Mouse (Mus musculus): ENCODE data around the gene Elmod3. TPM values are rescaled to one million over a fixed set of nuclear protein-coding genes. Genes with fewer than 3 reads are reported as not detected.

Elmod3 gene
- total RNA-seq, 1 experiment = 4.3 TPM

GRCm38 (mm10) chr6:72547862-72548261 lies 50.4 kb downstream of the Elmod3 start:
- Histone ChIP-seq H3K9me3 (ENCODE audit: control insufficient read depth, insufficient read depth, low read depth, low read length) (no peaks in the 10 kb centered on the region), H3K36me3 (ENCODE audit: control insufficient read depth, insufficient read depth, low read length, poor library complexity, severe bottlenecking) (no peaks in the 10 kb centered on the region), H3K4me3 (ENCODE audit: insufficient read depth in 1 of 2, low read depth in 1 of 2, low read length in 2 of 2, poor library complexity in 1 of 2, severe bottlenecking in 1 of 2) (no peak overlapping the region), H3K4me1 (ENCODE audit: control insufficient read depth in 2 of 2, insufficient read depth in 2 of 2, low read length in 2 of 2, poor library complexity in 1 of 2) (peaks cover 2 to 8% of the 10 kb centered on the region in 2 experiments; a peak in 1 of 4 replicates), H3K27ac (ENCODE audit: insufficient read depth, low read depth, low read length, poor library complexity, severe bottlenecking) (no peak overlapping the region), H3K9ac (ENCODE audit: insufficient read depth, low read depth, low read length, poor library complexity, severe bottlenecking) (no peak overlapping the region)
- in situ Hi-C loops (cut with MboI; ENCODE audit: low sequenced_read_pairs in 2 of 2, unreplicated experiment in 2 of 2) = loop anchor here in 1 of 2 experiments (10.0 kb wide), 1 partner anchor 287 kb away; no protein-coding TSS in a partner anchor
- DNase-seq (ENCODE audit: low read depth, low spot score) = no peak
- TF ChIP-seq CHD2 (IDR thresholded peaks at IDR 0.05; ENCODE audit: low read depth, low read length) = no peak
- no peak for TF ChIP-seq MAFK (IDR thresholded peaks at IDR 0.05; ENCODE audit: insufficient read depth, low read depth, low read length)
- no peak for TF ChIP-seq ZC3H11A (IDR thresholded peaks at IDR 0.05; ENCODE audit: borderline replicate concordance, low read depth, low read length)
- TF ChIP-seq ZNF384 (IDR thresholded peaks at IDR 0.05; ENCODE audit: low read depth, low read length) = no peak
- TF ChIP-seq HCFC1 (IDR thresholded peaks at IDR 0.05; ENCODE audit: borderline replicate concordance, insufficient read depth, low read length) = no peak

- H3K9ac ChIP-seq (ENCODE audit: insufficient read depth, low read depth, low read length, poor library complexity, severe bottlenecking) = no peak overlapping the region
- no peak for DNase-seq (ENCODE audit: low read depth, low spot score)
- TF ChIP-seq HCFC1 (IDR thresholded peaks at IDR 0.05; ENCODE audit: borderline replicate concordance, insufficient read depth, low read length) = no peak
- TF ChIP-seq MAFK (IDR thresholded peaks at IDR 0.05; ENCODE audit: insufficient read depth, low read depth, low read length) = no peak
- no peak; the same call in 1 of the 2 replicates for TF ChIP-seq ZC3H11A (IDR thresholded peaks at IDR 0.05; ENCODE audit: borderline replicate concordance, low read depth, low read length)
- no peak for TF ChIP-seq ZNF384 (IDR thresholded peaks at IDR 0.05; ENCODE audit: low read depth, low read length)
- no peak for TF ChIP-seq CHD2 (IDR thresholded peaks at IDR 0.05; ENCODE audit: low read depth, low read length)
- no peaks in the 10 kb centered on the region for H3K36me3 ChIP-seq (ENCODE audit: control insufficient read depth, insufficient read depth, low read length, poor library complexity, severe bottlenecking)
- no peak overlapping the region for H3K4me3 ChIP-seq (ENCODE audit: insufficient read depth in 1 of 2, low read depth in 1 of 2, low read length in 2 of 2, poor library complexity in 1 of 2, severe bottlenecking in 1 of 2)
- H3K9me3 ChIP-seq (ENCODE audit: control insufficient read depth, insufficient read depth, low read depth, low read length) = no peaks in the 10 kb centered on the region
- peaks cover 0 to 8% of the 10 kb centered on the region in 2 experiments; a peak in 1 of 4 replicates for H3K4me1 ChIP-seq (ENCODE audit: control insufficient read depth in 2 of 2, insufficient read depth in 2 of 2, low read length in 2 of 2, poor library complexity in 1 of 2)
- in situ Hi-C loops (cut with MboI; ENCODE audit: low sequenced_read_pairs in 2 of 2, unreplicated experiment in 2 of 2) = loop anchor here in 1 of 2 experiments (10.0 kb wide), 1 partner anchor 288 kb away; no protein-coding TSS in a partner anchor
- no peak overlapping the region for H3K27ac ChIP-seq (ENCODE audit: insufficient read depth, low read depth, low read length, poor library complexity, severe bottlenecking)
These were observed 51.1 kb downstream of the Elmod3 start for GRCm38 (mm10) chr6:72547121-72547520.

DNA sequence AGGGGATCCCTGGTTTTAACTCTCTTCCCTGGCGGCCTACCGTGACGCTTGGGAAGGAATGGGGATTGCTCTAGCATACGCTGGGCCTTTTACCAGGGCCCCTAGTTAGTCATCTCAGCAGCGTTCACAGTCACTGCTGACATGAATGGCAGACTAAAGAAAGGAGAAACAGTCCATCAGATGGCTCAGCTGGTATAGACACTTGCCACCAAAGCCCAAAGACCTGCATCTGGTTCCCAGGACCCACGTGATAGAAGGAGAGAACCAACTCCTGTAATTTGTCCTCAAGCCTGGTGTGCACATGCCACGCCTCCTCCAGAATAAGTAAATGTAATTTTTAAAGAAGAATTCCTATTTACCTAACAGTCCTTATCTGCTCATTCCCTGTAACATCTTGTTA lies 52.8 kb downstream of the Elmod3 start:
- in situ Hi-C loops (cut with MboI; ENCODE audit: low sequenced_read_pairs in 2 of 2, unreplicated experiment in 2 of 2) = loop anchor here in 1 of 2 experiments (10.0 kb wide), 1 partner anchor 289 kb away; no protein-coding TSS in a partner anchor

DNA sequence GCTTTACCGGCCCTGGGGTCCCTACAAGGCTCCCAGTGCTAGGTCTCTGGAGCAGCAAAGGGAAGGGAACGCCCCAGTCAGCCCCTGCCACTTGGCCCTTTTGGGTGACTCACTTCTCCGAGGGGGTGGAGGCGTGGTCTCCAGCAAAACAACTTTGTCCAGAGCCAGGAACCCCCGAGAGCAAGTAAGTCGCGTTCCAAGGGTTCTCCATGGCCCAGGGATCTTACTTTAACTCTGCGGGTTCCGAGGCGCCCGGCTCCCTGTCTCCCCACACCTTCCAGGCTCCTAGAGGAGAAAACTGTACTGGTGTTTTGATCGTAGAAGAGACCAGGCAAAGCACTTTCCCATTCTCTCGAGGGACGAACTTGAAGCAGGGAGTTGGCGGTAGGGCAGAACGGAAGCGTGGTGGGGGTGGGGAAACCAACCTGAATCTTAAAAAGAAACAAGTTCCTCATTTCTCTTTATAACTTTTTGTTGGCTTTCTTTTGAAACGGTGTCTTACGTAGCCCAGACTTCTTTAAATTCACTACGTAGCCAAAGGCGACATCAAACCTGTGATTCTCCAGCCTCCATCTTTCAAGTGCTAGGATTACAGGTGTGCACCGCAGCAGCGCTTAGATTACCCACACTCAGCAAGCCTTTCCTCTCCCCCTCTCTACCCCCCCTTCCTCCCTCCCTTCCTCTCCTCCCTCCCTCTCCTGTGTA lies 53.8 kb downstream of the Elmod3 start, which contains the start of gene Capg:
Gene Capg, plus strand, starts transcription at position 109 of the 705 bp plus-strand sequence.
- DNase-seq (ENCODE audit: low read depth, low spot score) = no peak
- Histone ChIP-seq H3K4me3 (ENCODE audit: insufficient read depth in 1 of 2, low read depth in 1 of 2, low read length in 2 of 2, poor library complexity in 1 of 2, severe bottlenecking in 1 of 2) (peak within 1 kb of the TSS; percentile 53 to 62), H3K9me3 (ENCODE audit: control insufficient read depth, insufficient read depth, low read depth, low read length) (no peaks in the 10 kb centered on the region), H3K4me1 (ENCODE audit: control insufficient read depth in 2 of 2, insufficient read depth in 2 of 2, low read length in 2 of 2, poor library complexity in 1 of 2) (peaks cover 0 to 3% of the 10 kb centered on the region in 2 experiments; a peak in 1 of 4 replicates), H3K36me3 (ENCODE audit: control insufficient read depth, insufficient read depth, low read length, poor library complexity, severe bottlenecking) (no peaks in the 10 kb centered on the region), H3K9ac (ENCODE audit: insufficient read depth, low read depth, low read length, poor library complexity, severe bottlenecking) (peak within 1 kb of the TSS; percentile 53), H3K27ac (ENCODE audit: insufficient read depth, low read depth, low read length, poor library complexity, severe bottlenecking) (no peak within 1 kb of the TSS)
- TF ChIP-seq ZNF384 (IDR thresholded peaks at IDR 0.05; ENCODE audit: low read depth, low read length) (no peak), ZC3H11A (IDR thresholded peaks at IDR 0.05; ENCODE audit: borderline replicate concordance, low read depth, low read length) (no peak), CHD2 (IDR thresholded peaks at IDR 0.05; ENCODE audit: low read depth, low read length) (no peak), HCFC1 (IDR thresholded peaks at IDR 0.05; ENCODE audit: borderline replicate concordance, insufficient read depth, low read length) (no peak), MAFK (IDR thresholded peaks at IDR 0.05; ENCODE audit: insufficient read depth, low read depth, low read length) (no peak)
- in situ Hi-C loops (cut with MboI; ENCODE audit: low sequenced_read_pairs in 2 of 2, unreplicated experiment in 2 of 2) = loop anchor here in 1 of 2 experiments (10.0 kb wide), 1 partner anchor 290 kb away; no protein-coding TSS in a partner anchor

More for the DNA sequence above, 52.8 kb downstream of the Elmod3 start:
- Histone ChIP-seq H3K9me3 (ENCODE audit: control insufficient read depth, insufficient read depth, low read depth, low read length) (no peaks in the 10 kb centered on the region), H3K4me3 (ENCODE audit: insufficient read depth in 1 of 2, low read depth in 1 of 2, low read length in 2 of 2, poor library complexity in 1 of 2, severe bottlenecking in 1 of 2) (no peak overlapping the region), H3K4me1 (ENCODE audit: control insufficient read depth in 2 of 2, insufficient read depth in 2 of 2, low read length in 2 of 2, poor library complexity in 1 of 2) (peaks cover 0 to 6% of the 10 kb centered on the region in 2 experiments; a peak in 1 of 4 replicates), H3K27ac (ENCODE audit: insufficient read depth, low read depth, low read length, poor library complexity, severe bottlenecking) (no peak overlapping the region), H3K36me3 (ENCODE audit: control insufficient read depth, insufficient read depth, low read length, poor library complexity, severe bottlenecking) (no peaks in the 10 kb centered on the region), H3K9ac (ENCODE audit: insufficient read depth, low read depth, low read length, poor library complexity, severe bottlenecking) (no peak overlapping the region)
- DNase-seq (ENCODE audit: low read depth, low spot score) = no peak
- TF ChIP-seq HCFC1 (IDR thresholded peaks at IDR 0.05; ENCODE audit: borderline replicate concordance, insufficient read depth, low read length) (no peak), CHD2 (IDR thresholded peaks at IDR 0.05; ENCODE audit: low read depth, low read length) (no peak), MAFK (IDR thresholded peaks at IDR 0.05; ENCODE audit: insufficient read depth, low read depth, low read length) (no peak)

Data from ES-E14 (cell line).